Mouse (Mus musculus) intestine, postnatal 0 days (tissue): ENCODE data around the gene Pfdn2. TPM values are rescaled to one million over a fixed set of nuclear protein-coding genes. Genes with fewer than 3 reads are reported as not detected.
A peak's percentile ranks its signal among the peaks of the same experiment; 100 is the strongest.

Experiments used
- ATAC-seq: fragments of 200-750 bp; cut with Nextera tagmentation; 2 replicates; pipeline ENCODE4 v1.8.0; 2017; ENCODE audit warnings: mild to moderate bottlenecking, moderate TSS enrichment, moderate library complexity
- H3K27ac ChIP-seq: fragments of 300-500 bp; sonication (generic); 2 replicates; pipeline ENCODE4 v1.5.1; 2014; ENCODE audit warnings: mild to moderate bottlenecking, low read depth, low read length, moderate library complexity
- H3K27me3 ChIP-seq: fragments of 300-500 bp; sonication (generic); replicated peaks from 2 replicates; pipeline ENCODE4 v1.6.1; 2014; ENCODE audit warnings: low read length, mixed read lengths; ENCODE audit not compliant: control insufficient read depth, insufficient read depth
- H3K36me3 ChIP-seq: fragments of 300-500 bp; sonication (generic); 2 replicates; pipeline ENCODE4 v1.6.1; 2014; ENCODE audit warnings: mild to moderate bottlenecking, moderate library complexity; ENCODE audit not compliant: control insufficient read depth, insufficient read depth
- H3K4me1 ChIP-seq: fragments of 300-500 bp; sonication (generic); replicated peaks from 2 replicates; pipeline ENCODE4 v1.6.1; 2014; ENCODE audit warnings: antibody characterized with exemption, low read length, mixed read lengths; ENCODE audit not compliant: control insufficient read depth, insufficient read depth
- H3K4me2 ChIP-seq: fragments of 300-500 bp; sonication (generic); replicated peaks from 2 replicates; pipeline ENCODE4 v1.6.1; 2014; ENCODE audit warnings: low read depth, mild to moderate bottlenecking, moderate library complexity
- H3K4me3 ChIP-seq: fragments of 300-500 bp; sonication (generic); 2 replicates; pipeline ENCODE4 v1.5.1; 2014; ENCODE audit warnings: low read depth, low read length
- H3K9ac ChIP-seq: fragments of 300-500 bp; sonication (generic); 2 replicates; pipeline ENCODE4 v1.6.1; 2014; ENCODE audit warnings: mild to moderate bottlenecking, low read depth, low read length
- H3K9me3 ChIP-seq: fragments of 300-500 bp; sonication (generic); 2 replicates; pipeline ENCODE4 v1.6.1; 2016; ENCODE audit warnings: mixed run types; ENCODE audit not compliant: control insufficient read depth
- CTCF ChIP-seq: sonication (generic); IDR thresholded peaks from 2 replicates; pipeline ENCODE4 v1.5.1; 2016; ENCODE audit warnings: low read depth, mild to moderate bottlenecking, control low read depth, antibody characterized with exemption, moderate library complexity
- WGBS: fragments of 180-500 bp; shearing (Covaris S2); extraction: QIAGEN DNeasy Blood & Tissue Kit; methylation state at CpG from one replicate; pipeline ENCODE4 v1.1.7; 2014; 5-methylcytosine and 5-hydroxymethylcytosine counted together
- polyA plus RNA-seq: library from polyadenylated mRNA; unstranded; fragments of >200 nt; fragmentation: Nextera tagmentation; extraction: Ambion mirVana; gene quantifications from 2 replicates; pipeline ENCODE4 v1.2.1, GENCODE M21; 2015

Gene Pfdn2
- polyA plus RNA-seq, 1 experiment from 2014 or later: 69.5 TPM

- H3K4me2 ChIP-seq: peak overlapping the region; percentile 82
- peak overlapping the region; percentile 95 for H3K9ac ChIP-seq
- H3K27me3 ChIP-seq: no peaks in the 10 kb centered on the region
- H3K9me3 ChIP-seq: no peaks in the 10 kb centered on the region
- no peaks in the 10 kb centered on the region for H3K36me3 ChIP-seq
- peak; percentile 41 for ATAC-seq
- peak overlapping the region; percentile 99 for H3K27ac ChIP-seq
- H3K4me3 ChIP-seq: peak overlapping the region; percentile 88
- 1% methylated on average over 52 of the region's 61 CpGs for WGBS
- 0 out of 2 replicates have a peak, but pooled peaks cover 7% of the 10 kb centered on the region for H3K4me1 ChIP-seq
- no peak for TF ChIP-seq CTCF
Observed at GRCm38 (mm10) chr1:171329433-171330215, 15.8 kb upstream of the Pfdn2 start.

DNA sequence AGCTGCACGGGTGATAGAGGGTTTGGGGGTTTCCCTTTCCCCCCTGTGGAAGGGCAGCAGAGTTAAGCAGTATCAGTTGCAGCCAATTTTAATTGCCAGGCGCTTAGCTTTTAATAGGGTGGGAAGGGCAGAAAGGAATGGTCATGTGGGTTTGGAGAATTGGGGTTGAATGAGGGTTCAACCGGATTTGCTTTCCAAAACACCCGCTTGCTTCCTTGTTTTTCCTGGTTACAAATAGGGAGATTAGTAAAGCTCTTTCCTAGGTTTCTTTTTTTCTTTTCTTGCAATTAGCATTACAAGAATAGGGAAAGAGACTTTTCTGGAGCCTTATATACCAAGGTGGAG, 15.3 kb upstream of the Pfdn2 start:
- Histone ChIP-seq H3K4me1 (0 out of 2 replicates have a peak, but pooled peaks cover 7% of the 10 kb centered on the region), H3K9ac (peak overlapping the region; percentile 95), H3K27ac (peak overlapping the region; percentile 99), H3K4me3 (peak overlapping the region; percentile 88), H3K4me2 (peak overlapping the region; percentile 82), H3K36me3 (no peaks in the 10 kb centered on the region), H3K9me3 (no peaks in the 10 kb centered on the region), H3K27me3 (no peaks in the 10 kb centered on the region)
- no peak for ATAC-seq
- TF ChIP-seq CTCF: no peak
- WGBS: 0% methylated on average over 4 of the region's 4 CpGs

DNA sequence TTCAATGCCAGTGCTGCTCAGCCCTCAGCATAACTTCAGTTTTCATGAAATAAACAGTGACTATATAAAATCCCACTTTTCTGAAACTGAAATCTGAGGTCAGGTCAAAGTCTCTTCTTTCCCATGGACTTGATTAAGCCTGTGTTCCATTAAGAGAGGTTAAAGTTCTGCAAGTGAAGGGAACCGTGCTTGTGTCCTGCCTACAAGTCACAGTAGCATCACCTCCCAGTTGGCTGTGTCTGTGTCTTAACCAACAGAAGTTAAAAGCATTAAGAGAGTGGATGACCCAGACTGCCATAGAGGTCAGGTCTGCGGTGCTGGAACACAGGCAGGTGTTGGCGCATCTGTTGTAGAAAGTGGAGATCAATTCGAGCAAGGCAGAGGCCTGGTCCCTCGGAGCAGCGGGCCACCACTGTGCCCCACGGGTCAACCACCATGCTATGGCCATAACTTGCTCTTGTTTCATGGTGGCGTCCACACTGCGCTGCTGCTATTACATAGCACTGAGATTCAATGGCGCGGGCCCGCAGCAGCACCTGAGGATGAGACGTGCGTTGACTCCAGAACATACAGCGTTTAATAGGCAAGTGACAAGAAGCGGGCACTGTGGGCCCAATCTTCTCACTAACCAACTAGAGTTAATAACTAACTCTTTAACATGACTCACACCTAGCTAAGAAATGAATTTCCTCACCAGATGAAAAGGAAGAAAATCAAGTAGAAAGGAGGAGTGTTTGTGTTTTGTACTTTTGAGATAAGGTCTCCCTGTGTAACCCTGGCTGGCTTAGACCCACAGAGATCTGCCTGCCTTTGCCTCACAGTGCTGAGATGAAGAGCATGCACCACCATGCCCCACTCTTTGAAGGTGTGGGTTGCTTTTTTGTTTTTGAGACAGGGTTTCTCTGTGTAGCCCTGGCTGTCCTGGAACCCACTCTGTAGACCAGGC, 2.9 kb upstream of the Pfdn2 start:
- no peaks in the 10 kb centered on the region for H3K27me3 ChIP-seq
- peak overlapping the region; percentile 37; the same call in 1 of the 2 replicates for H3K27ac ChIP-seq
- H3K4me1 ChIP-seq: no peaks in the 10 kb centered on the region; the same call in 1 of the 2 replicates
- H3K36me3 ChIP-seq: peaks cover 50% of the 10 kb centered on the region
- WGBS: 76% methylated on average over 16 of the region's 16 CpGs
- no peak for TF ChIP-seq CTCF
- ATAC-seq: peak; percentile 18; the same call in 1 of the 2 replicates
- 0 out of 2 replicates have a peak overlapping the region, but pooled peaks have one; percentile 14 for H3K4me2 ChIP-seq
- no peak overlapping the region for H3K4me3 ChIP-seq
- no peak overlapping the region for H3K9ac ChIP-seq
- H3K9me3 ChIP-seq: no peaks in the 10 kb centered on the region

- Histone ChIP-seq H3K36me3 (peaks cover 34% of the 10 kb centered on the region), H3K9me3 (no peaks in the 10 kb centered on the region), H3K27me3 (no peaks in the 10 kb centered on the region), H3K27ac (0 out of 2 replicates have a peak overlapping the region, but pooled peaks have one; percentile 3), H3K4me3 (peak overlapping the region; percentile 98), H3K9ac (no peak overlapping the region), H3K4me2 (peak overlapping the region; percentile 90), H3K4me1 (no peaks in the 10 kb centered on the region; the same call in 1 of the 2 replicates)
- TF ChIP-seq CTCF: peak; percentile 56
- WGBS: 66% methylated on average over 9 of the region's 9 CpGs
- ATAC-seq: peak; percentile 44
Observed at GRCm38 (mm10) chr1:171343922-171344677, 1.4 kb upstream of the Pfdn2 start.

DNA sequence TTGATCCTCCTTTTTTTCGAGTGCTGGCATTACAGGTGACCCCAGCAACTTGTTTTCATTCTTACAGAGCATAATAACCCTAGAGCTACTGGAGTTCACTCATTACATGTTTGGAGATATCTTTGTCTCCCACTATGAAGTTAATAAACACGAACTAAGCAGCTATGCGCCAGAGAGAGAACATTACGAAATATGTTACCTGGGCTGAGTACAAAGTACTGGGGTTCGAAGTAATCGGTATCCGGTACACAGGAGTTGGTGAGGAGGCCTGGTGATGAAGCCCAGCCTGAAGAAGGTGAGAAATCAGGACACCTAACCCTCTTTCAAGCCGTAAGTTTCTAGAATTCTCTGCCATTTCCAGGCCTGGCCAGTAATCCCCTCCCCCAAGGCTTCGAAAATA, 755 bp upstream of the Pfdn2 start:
- no peaks in the 10 kb centered on the region for H3K9me3 ChIP-seq
- no peaks in the 10 kb centered on the region; the same call in 1 of the 2 replicates for H3K4me1 ChIP-seq
- 64% methylated on average over 9 of the region's 9 CpGs for WGBS
- peaks cover 29% of the 10 kb centered on the region for H3K36me3 ChIP-seq
- peak overlapping the region; percentile 79 for H3K9ac ChIP-seq
- H3K27me3 ChIP-seq: no peaks in the 10 kb centered on the region
- TF ChIP-seq CTCF: no peak
- H3K27ac ChIP-seq: peak overlapping the region; percentile 69; the same call in 1 of the 2 replicates
- H3K4me2 ChIP-seq: peak overlapping the region; percentile 90
- peak; percentile 42 for ATAC-seq
- peak overlapping the region; percentile 98 for H3K4me3 ChIP-seq
